Mouse (Mus musculus) cerebellum, adult 2 months (tissue): ENCODE data around the gene Zfp341.
A peak's percentile ranks its signal among the peaks of the same experiment; 100 is the strongest.

ENCODE experiments used
- CTCF ChIP-seq: fragments of 200-500 bp; IDR thresholded peaks from 2 replicates; pipeline ENCODE4 v1.5.1; 2011; ENCODE audit warnings: low read depth, mild to moderate bottlenecking, control low read depth, low read length, moderate library complexity, borderline replicate concordance; ENCODE audit not compliant: insufficient read depth
- POLR2A ChIP-seq: fragments of 200-500 bp; IDR thresholded peaks from 2 replicates; pipeline ENCODE4 v1.6.1; 2011; ENCODE audit warnings: low read length, control low read depth, borderline replicate concordance; ENCODE audit not compliant: insufficient read depth

DNA sequence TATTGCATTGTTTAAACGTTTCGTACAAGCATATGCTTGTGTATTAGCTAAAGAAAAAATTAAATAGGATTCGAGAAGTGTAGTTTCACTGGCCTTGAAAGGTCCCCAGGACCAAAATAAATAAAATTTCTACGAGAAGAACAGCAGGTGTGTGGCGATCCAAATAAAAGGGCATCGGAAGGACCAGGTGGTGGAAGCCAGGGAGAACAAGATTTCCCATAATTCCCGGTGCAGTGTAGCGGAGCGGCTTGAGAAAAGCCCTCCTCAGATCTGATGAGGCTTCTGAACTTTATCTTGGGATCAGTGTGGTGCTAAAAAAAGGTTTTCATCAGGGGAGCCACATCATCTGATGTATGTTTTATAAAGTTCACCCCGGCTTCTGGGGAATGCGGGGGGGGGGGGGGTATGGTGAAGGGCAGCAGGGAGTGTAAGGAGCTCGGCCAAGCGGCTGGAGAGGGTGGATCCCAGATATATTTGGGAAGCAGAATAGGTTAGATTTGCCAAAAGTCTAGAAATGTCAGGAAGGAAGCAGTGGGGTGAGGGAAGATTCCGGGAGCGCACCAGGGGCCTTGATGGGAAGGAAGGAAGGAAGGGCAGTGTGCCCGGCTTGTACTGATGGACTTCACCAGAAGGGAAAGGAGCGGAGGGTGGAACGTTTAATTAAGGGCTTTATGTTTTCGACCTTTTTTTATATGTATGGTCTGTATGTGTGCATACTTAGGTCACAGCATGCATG lies 1.9 kb downstream of the Zfp341 start:
- TF ChIP-seq POLR2A (peak; percentile 22; the same call in 1 of the 2 replicates), CTCF (no peak)
